Mouse (Mus musculus) stomach, embryonic 15.5 days (tissue): ENCODE results near the gene Lyzl4. TPM values are rescaled to one million over a fixed set of nuclear protein-coding genes. Genes with fewer than 3 reads are reported as not detected.

Source experiments
- ATAC-seq: fragments of 200-750 bp; cut with Nextera tagmentation; 2 replicates; pipeline ENCODE4 v1.8.0; 2017; ENCODE audit warnings: low read depth, moderate number of reproducible peaks, moderate TSS enrichment; ENCODE audit not compliant: insufficient read depth, low FRiP score
- H3K27ac ChIP-seq: fragments of 300-500 bp; sonication (generic); 2 replicates; pipeline ENCODE4 v1.5.1; 2015; ENCODE audit warnings: mild to moderate bottlenecking, inconsistent platforms
- H3K27me3 ChIP-seq: fragments of 300-500 bp; sonication (generic); replicated peaks from 2 replicates; pipeline ENCODE4 v1.6.1; 2015; ENCODE audit warnings: inconsistent platforms
- H3K36me3 ChIP-seq: fragments of 300-500 bp; sonication (generic); 2 replicates; pipeline ENCODE4 v1.6.1; 2015; ENCODE audit warnings: inconsistent platforms
- H3K4me1 ChIP-seq: fragments of 300-500 bp; sonication (generic); 2 replicates; pipeline ENCODE4 v1.6.1; 2015; ENCODE audit warnings: inconsistent platforms
- H3K4me2 ChIP-seq: fragments of 300-500 bp; sonication (generic); 2 replicates; pipeline ENCODE4 v1.6.1; 2015; ENCODE audit warnings: mild to moderate bottlenecking, inconsistent platforms
- H3K4me3 ChIP-seq: fragments of 300-500 bp; sonication (generic); replicated peaks from 2 replicates; pipeline ENCODE4 v1.5.1; 2015; ENCODE audit warnings: inconsistent platforms
- H3K9ac ChIP-seq: fragments of 300-500 bp; sonication (generic); 2 replicates; pipeline ENCODE4 v1.6.1; 2015; ENCODE audit warnings: inconsistent platforms
- H3K9me3 ChIP-seq: fragments of 300-500 bp; sonication (generic); 2 replicates; pipeline ENCODE4 v1.6.1; 2016; ENCODE audit warnings: inconsistent platforms
- WGBS: fragments of 180-500 bp; shearing (Covaris S2); methylation state at CpG from one replicate; pipeline ENCODE4 v1.1.7; 2015; 5-methylcytosine and 5-hydroxymethylcytosine counted together
- polyA plus RNA-seq: library from polyadenylated mRNA; unstranded; fragments of >200 nt; fragmentation: Nextera tagmentation; extraction: Ambion mirVana; gene quantifications from 2 replicates; pipeline ENCODE4 v1.2.1, GENCODE M21; 2015

Gene Lyzl4
- polyA plus RNA-seq, 1 experiment from 2014 or later: 0.17 TPM

- H3K27ac ChIP-seq: no peak overlapping the region
- H3K27me3 ChIP-seq: no peaks in the 10 kb centered on the region
- 46% methylated on average over 4 of the region's 4 CpGs for WGBS
- no peaks in the 10 kb centered on the region for H3K9me3 ChIP-seq
- no peak for ATAC-seq
- H3K9ac ChIP-seq: no peak overlapping the region
- H3K4me3 ChIP-seq: no peak overlapping the region
- H3K4me2 ChIP-seq: no peak overlapping the region
- H3K4me1 ChIP-seq: peaks cover 3% of the 10 kb centered on the region; the same call in 1 of the 2 replicates
- no peaks in the 10 kb centered on the region for H3K36me3 ChIP-seq
These were observed 88.3 kb downstream of the Lyzl4 start for GRCm38 (mm10) chr9:121553643-121554042.

GRCm38 (mm10) chr9:121550327-121550771 is 91.5 kb downstream of the Lyzl4 start:
- Histone ChIP-seq H3K9ac (no peak overlapping the region), H3K27me3 (no peaks in the 10 kb centered on the region), H3K4me3 (no peak overlapping the region), H3K4me2 (no peak overlapping the region), H3K27ac (no peak overlapping the region), H3K4me1 (no peaks in the 10 kb centered on the region), H3K36me3 (no peaks in the 10 kb centered on the region), H3K9me3 (no peaks in the 10 kb centered on the region)
- ATAC-seq: no peak
- 70% methylated on average over 5 of the region's 5 CpGs for WGBS

GRCm38 (mm10) chr9:121549444-121549843 is 92.5 kb downstream of the Lyzl4 start:
- Histone ChIP-seq H3K4me3 (no peak overlapping the region), H3K9ac (no peak overlapping the region), H3K36me3 (no peaks in the 10 kb centered on the region), H3K4me2 (no peak overlapping the region), H3K27ac (no peak overlapping the region), H3K27me3 (no peaks in the 10 kb centered on the region), H3K4me1 (no peaks in the 10 kb centered on the region), H3K9me3 (no peaks in the 10 kb centered on the region)
- no peak for ATAC-seq

- H3K9ac ChIP-seq: no peak overlapping the region
- no peak overlapping the region for H3K27ac ChIP-seq
- H3K4me2 ChIP-seq: no peak overlapping the region
- WGBS: 31% methylated on average over 5 of the region's 5 CpGs
- no peaks in the 10 kb centered on the region for H3K4me1 ChIP-seq
- no peak overlapping the region for H3K4me3 ChIP-seq
- no peaks in the 10 kb centered on the region for H3K27me3 ChIP-seq
- ATAC-seq: no peak
- H3K9me3 ChIP-seq: no peaks in the 10 kb centered on the region
- no peaks in the 10 kb centered on the region for H3K36me3 ChIP-seq
These were observed 92.9 kb downstream of the Lyzl4 start for GRCm38 (mm10) chr9:121549010-121549409.

GRCm38 (mm10) chr9:121547431-121547830 is 94.5 kb downstream of the Lyzl4 start:
- Histone ChIP-seq H3K4me2 (no peak overlapping the region), H3K27ac (no peak overlapping the region), H3K36me3 (no peaks in the 10 kb centered on the region), H3K9ac (no peak overlapping the region), H3K4me1 (no peaks in the 10 kb centered on the region), H3K9me3 (no peaks in the 10 kb centered on the region), H3K4me3 (no peak overlapping the region), H3K27me3 (no peaks in the 10 kb centered on the region)
- ATAC-seq: no peak
- WGBS: 56% methylated on average over 4 of the region's 4 CpGs

GRCm38 (mm10) chr9:121541530-121541929 is 100.4 kb downstream of the Lyzl4 start:
- Histone ChIP-seq H3K4me2 (no peak overlapping the region), H3K4me1 (no peaks in the 10 kb centered on the region), H3K27me3 (no peaks in the 10 kb centered on the region), H3K27ac (no peak overlapping the region), H3K36me3 (no peaks in the 10 kb centered on the region), H3K9ac (no peak overlapping the region), H3K9me3 (no peaks in the 10 kb centered on the region), H3K4me3 (no peak overlapping the region)
- ATAC-seq: no peak

- H3K9ac ChIP-seq: no peak overlapping the region
- no peaks in the 10 kb centered on the region for H3K4me1 ChIP-seq
- H3K4me2 ChIP-seq: no peak overlapping the region
- WGBS: 87% methylated on average over 9 of the region's 9 CpGs
- H3K27me3 ChIP-seq: no peaks in the 10 kb centered on the region
- no peak overlapping the region for H3K27ac ChIP-seq
- H3K4me3 ChIP-seq: no peak overlapping the region
- no peaks in the 10 kb centered on the region for H3K36me3 ChIP-seq
- no peaks in the 10 kb centered on the region for H3K9me3 ChIP-seq
- ATAC-seq: no peak
These were observed 109.3 kb downstream of the Lyzl4 start for GRCm38 (mm10) chr9:121532626-121533025.

GRCm38 (mm10) chr9:121528605-121529357 is 113.1 kb downstream of the Lyzl4 start:
- Histone ChIP-seq H3K27ac (no peak overlapping the region), H3K4me1 (no peaks in the 10 kb centered on the region), H3K27me3 (no peaks in the 10 kb centered on the region), H3K36me3 (no peaks in the 10 kb centered on the region), H3K9me3 (no peaks in the 10 kb centered on the region), H3K4me2 (no peak overlapping the region), H3K9ac (no peak overlapping the region), H3K4me3 (no peak overlapping the region)
- ATAC-seq: no peak
- 59% methylated on average over 8 of the region's 8 CpGs for WGBS

Other genes starting within 250 kb of the Lyzl4 start
- gene Cck, start 146.4 kb downstream of the Lyzl4 start, polyA plus RNA-seq: 8.1 and 12.1 TPM in 2 replicates
- 1.6 and 2.6 TPM in 2 replicates for gene Vipr1, start 620 bp upstream of the Lyzl4 start, polyA plus RNA-seq
- 10.2 and 12.2 TPM in 2 replicates for gene Sec22c, start 63.4 kb upstream of the Lyzl4 start, polyA plus RNA-seq
- 123 and 127 TPM in 2 replicates for gene Ss18l2, start 68.2 kb upstream of the Lyzl4 start, polyA plus RNA-seq
- 60.2 and 62.0 TPM in 2 replicates for gene Nktr, start 77.1 kb upstream of the Lyzl4 start, polyA plus RNA-seq
- gene Zfp651, start 117.2 kb upstream of the Lyzl4 start, polyA plus RNA-seq: 18.9 and 20.8 TPM in 2 replicates
- 0.59 and 0.70 TPM in 2 replicates for gene Klhl40, start 135.5 kb upstream of the Lyzl4 start, polyA plus RNA-seq
- 1.2 and 1.9 TPM in 2 replicates for gene Hhatl, start 150.4 kb upstream of the Lyzl4 start, polyA plus RNA-seq
- 0.46 and 0.77 TPM in 2 replicates for gene Ccdc13, start 197.4 kb upstream of the Lyzl4 start, polyA plus RNA-seq
- gene Higd1a, start 216.3 kb upstream of the Lyzl4 start, polyA plus RNA-seq: 241 and 244 TPM in 2 replicates